Mouse (Mus musculus) olfactory bulb, adult 2 months (tissue): Measurements from ENCODE around the gene Megf6.

Experiments used
- CTCF ChIP-seq: fragments of 200-500 bp; IDR thresholded peaks from 2 replicates; pipeline ENCODE4 v1.5.1; 2012; ENCODE audit warnings: low read depth, mild to moderate bottlenecking, low read length, moderate library complexity; ENCODE audit not compliant: insufficient read depth
- POLR2A ChIP-seq: fragments of 200-500 bp; IDR thresholded peaks from 2 replicates; pipeline ENCODE4 v1.6.1; 2012; ENCODE audit warnings: mild to moderate bottlenecking, low read depth, low read length, moderate library complexity; ENCODE audit not compliant: insufficient read depth

- TF ChIP-seq POLR2A (no peak), CTCF (no peak)
Measured at GRCm38 (mm10) chr4:154123553-154123952, 47.0 kb upstream of the Megf6 start.
